Mouse (Mus musculus) forebrain, embryonic 10.5 days (tissue): ENCODE results near the gene Tmem26. TPM values are rescaled to one million over a fixed set of nuclear protein-coding genes. Genes with fewer than 3 reads are reported as not detected.
A peak's percentile ranks its signal among the peaks of the same experiment; 100 is the strongest.

ENCODE experiments used
- DNase-seq: peaks from one replicate; pipeline ENCODE4 v3.0.0-alpha.2; 2017; ENCODE audit warnings: low spot score; ENCODE audit errors: extremely low spot score
- H3K27ac ChIP-seq: fragments of 300-500 bp; sonication (generic); 2 replicates; pipeline ENCODE4 v1.5.1; 2016; ENCODE audit warnings: mild to moderate bottlenecking
- H3K27me3 ChIP-seq: fragments of 300-500 bp; sonication (generic); 2 replicates; pipeline ENCODE4 v1.6.1; 2016; ENCODE audit warnings: mild to moderate bottlenecking; ENCODE audit not compliant: poor library complexity, severe bottlenecking
- H3K36me3 ChIP-seq: fragments of 300-500 bp; sonication (generic); replicated peaks from 2 replicates; pipeline ENCODE4 v1.6.1; 2016; ENCODE audit warnings: mild to moderate bottlenecking, moderate library complexity
- H3K4me1 ChIP-seq: fragments of 300-500 bp; sonication (generic); 2 replicates; pipeline ENCODE4 v1.6.1; 2016
- H3K4me3 ChIP-seq: fragments of 300-500 bp; sonication (generic); 2 replicates; pipeline ENCODE4 v1.5.1; 2016; ENCODE audit warnings: mild to moderate bottlenecking, moderate library complexity
- H3K9me3 ChIP-seq: fragments of 300-500 bp; sonication (generic); 2 replicates; pipeline ENCODE4 v1.6.1; 2016; ENCODE audit warnings: mild to moderate bottlenecking, moderate library complexity
- WGBS: fragments of 180-500 bp; shearing (Covaris S2); methylation state at CpG from one replicate; pipeline ENCODE4 v1.1.7; 2016; 5-methylcytosine and 5-hydroxymethylcytosine counted together
- polyA plus RNA-seq: library from polyadenylated mRNA; unstranded; fragments of >200 nt; fragmentation: Nextera tagmentation; extraction: Ambion mirVana; gene quantifications from 2 replicates; pipeline ENCODE4 v1.2.1, GENCODE M21; 2016

Gene Tmem26
- 3.2 and 3.5 TPM in 2 replicates for polyA plus RNA-seq

- WGBS, result under 1% methylated on average over 32 of the region's 32 CpGs
- H3K27me3 ChIP-seq, result peaks cover 27% of the 10 kb centered on the region
- DNase-seq, result peak; percentile 37
- peak within 1 kb of the TSS; percentile 75 for H3K27ac ChIP-seq
- no peaks in the 10 kb centered on the region for H3K9me3 ChIP-seq
- peaks cover 21% of the 10 kb centered on the region for H3K4me1 ChIP-seq
- no peaks in the 10 kb centered on the region for H3K36me3 ChIP-seq
- peak within 1 kb of the TSS; percentile 59 for H3K4me3 ChIP-seq
These were observed at the start of gene Tmem26 for GRCm38 (mm10) chr10:68723568-68724360. Gene Tmem26 (plus strand): TSS chr10:68723646.

GRCm38 (mm10) chr10:68678678-68679077 lies 44.8 kb upstream of the Tmem26 start:
- no peaks in the 10 kb centered on the region for H3K27me3 ChIP-seq
- H3K9me3 ChIP-seq, result no peaks in the 10 kb centered on the region
- DNase-seq, result no peak
- H3K27ac ChIP-seq, result no peak overlapping the region
- no peaks in the 10 kb centered on the region for H3K36me3 ChIP-seq
- H3K4me1 ChIP-seq, result no peaks in the 10 kb centered on the region
- WGBS, result 70% methylated on average over 4 of the region's 4 CpGs
- H3K4me3 ChIP-seq, result no peak overlapping the region

- Histone ChIP-seq H3K4me1 (no peaks in the 10 kb centered on the region), H3K36me3 (no peaks in the 10 kb centered on the region), H3K9me3 (peaks cover 3% of the 10 kb centered on the region; the same call in 1 of the 2 replicates), H3K4me3 (no peak overlapping the region), H3K27me3 (no peaks in the 10 kb centered on the region), H3K27ac (no peak overlapping the region)
- no peak for DNase-seq
- WGBS, result 84% methylated on average over 4 of the region's 4 CpGs
These were observed 42.2 kb upstream of the Tmem26 start for GRCm38 (mm10) chr10:68681233-68681632.

GRCm38 (mm10) chr10:68685510-68685909 lies 37.9 kb upstream of the Tmem26 start:
- peaks cover 3% of the 10 kb centered on the region; the same call in 1 of the 2 replicates for H3K9me3 ChIP-seq

GRCm38 (mm10) chr10:68691116-68691515 lies 32.3 kb upstream of the Tmem26 start:
- no peak overlapping the region for H3K4me3 ChIP-seq
- H3K27me3 ChIP-seq, result no peaks in the 10 kb centered on the region
- no peaks in the 10 kb centered on the region for H3K36me3 ChIP-seq
- H3K27ac ChIP-seq, result no peak overlapping the region
- no peaks in the 10 kb centered on the region for H3K9me3 ChIP-seq
- WGBS, result 90% methylated on average over 7 of the region's 7 CpGs
- no peaks in the 10 kb centered on the region for H3K4me1 ChIP-seq
- DNase-seq, result no peak

More at GRCm38 (mm10) chr10:68685510-68685909, 37.9 kb upstream of the Tmem26 start:
- no peak for DNase-seq
- Histone ChIP-seq H3K27me3 (no peaks in the 10 kb centered on the region), H3K4me1 (no peaks in the 10 kb centered on the region), H3K4me3 (no peak overlapping the region), H3K27ac (no peak overlapping the region), H3K36me3 (no peaks in the 10 kb centered on the region)

- no peak overlapping the region for H3K4me3 ChIP-seq
- H3K27ac ChIP-seq, result no peak overlapping the region
- no peak for DNase-seq
- WGBS, result 87% methylated on average over 1 of the region's 1 CpGs
- H3K36me3 ChIP-seq, result no peaks in the 10 kb centered on the region
- no peaks in the 10 kb centered on the region for H3K4me1 ChIP-seq
- H3K9me3 ChIP-seq, result no peaks in the 10 kb centered on the region
- no peaks in the 10 kb centered on the region for H3K27me3 ChIP-seq
These were observed 31.0 kb upstream of the Tmem26 start for GRCm38 (mm10) chr10:68692401-68692800.

GRCm38 (mm10) chr10:68695760-68696336 lies 27.6 kb upstream of the Tmem26 start:
- H3K4me1 ChIP-seq, result no peaks in the 10 kb centered on the region

GRCm38 (mm10) chr10:68704268-68704667 lies 19.2 kb upstream of the Tmem26 start:
- Histone ChIP-seq H3K4me1 (no peaks in the 10 kb centered on the region), H3K36me3 (no peaks in the 10 kb centered on the region), H3K9me3 (0 out of 2 replicates have a peak, but pooled peaks cover 5% of the 10 kb centered on the region), H3K27me3 (no peaks in the 10 kb centered on the region), H3K4me3 (no peak overlapping the region), H3K27ac (no peak overlapping the region)
- WGBS, result 80% methylated on average over 2 of the region's 2 CpGs
- no peak for DNase-seq

More at GRCm38 (mm10) chr10:68695760-68696336, 27.6 kb upstream of the Tmem26 start:
- no peak for DNase-seq
- Histone ChIP-seq H3K36me3 (no peaks in the 10 kb centered on the region), H3K9me3 (no peaks in the 10 kb centered on the region), H3K27ac (no peak overlapping the region), H3K4me3 (no peak overlapping the region), H3K27me3 (no peaks in the 10 kb centered on the region)

GRCm38 (mm10) chr10:68705471-68706036 lies 17.9 kb upstream of the Tmem26 start:
- Histone ChIP-seq H3K4me1 (no peaks in the 10 kb centered on the region), H3K27ac (no peak overlapping the region), H3K36me3 (no peaks in the 10 kb centered on the region), H3K9me3 (peaks cover 5% of the 10 kb centered on the region; the same call in 1 of the 2 replicates), H3K4me3 (no peak overlapping the region), H3K27me3 (no peaks in the 10 kb centered on the region)
- 88% methylated on average over 4 of the region's 4 CpGs for WGBS
- no peak for DNase-seq

GRCm38 (mm10) chr10:68707014-68707852 lies 16.2 kb upstream of the Tmem26 start:
- Histone ChIP-seq H3K27me3 (no peaks in the 10 kb centered on the region), H3K4me1 (no peaks in the 10 kb centered on the region), H3K9me3 (peaks cover 5% of the 10 kb centered on the region; the same call in 1 of the 2 replicates), H3K4me3 (no peak overlapping the region), H3K27ac (no peak overlapping the region), H3K36me3 (no peaks in the 10 kb centered on the region)
- 81% methylated on average over 3 of the region's 3 CpGs for whole genome bisulfite sequencing
- no peak for DNase-seq

- H3K36me3 ChIP-seq, result no peaks in the 10 kb centered on the region
- 84% methylated on average over 2 of the region's 2 CpGs for WGBS
- peaks cover 2% of the 10 kb centered on the region; the same call in 1 of the 2 replicates for H3K9me3 ChIP-seq
- H3K27me3 ChIP-seq, result no peaks in the 10 kb centered on the region
- no peak overlapping the region for H3K27ac ChIP-seq
- H3K4me1 ChIP-seq, result no peaks in the 10 kb centered on the region
- no peak overlapping the region for H3K4me3 ChIP-seq
- DNase-seq, result no peak
These were observed 10.5 kb upstream of the Tmem26 start for GRCm38 (mm10) chr10:68712926-68713325.

- no peaks in the 10 kb centered on the region; the same call in 1 of the 2 replicates for H3K9me3 ChIP-seq
- no peaks in the 10 kb centered on the region for H3K36me3 ChIP-seq
- 85% methylated on average over 3 of the region's 3 CpGs for WGBS
- no peak for DNase-seq
- H3K4me1 ChIP-seq, result no peaks in the 10 kb centered on the region
- no peaks in the 10 kb centered on the region for H3K27me3 ChIP-seq
- no peak overlapping the region for H3K27ac ChIP-seq
- no peak overlapping the region for H3K4me3 ChIP-seq
These were observed 9.1 kb upstream of the Tmem26 start for GRCm38 (mm10) chr10:68714302-68714701.
